Mouse (Mus musculus) megakaryocyte, embryonic 14.5 days (primary cell): ENCODE measurements around the gene Cyba.

ENCODE experiments used
- FLI1 ChIP-seq: IDR thresholded peaks from 2 replicates; pipeline ENCODE4 v1.6.1; 2012; ENCODE audit warnings: low read length, inconsistent platforms, mixed read lengths
- GATA1 ChIP-seq: IDR thresholded peaks from 3 replicates; pipeline ENCODE4 v1.6.1; 2012; ENCODE audit warnings: mixed read lengths, low read length, inconsistent platforms, borderline replicate concordance

GRCm38 (mm10) chr8:122376365-122377231 lies 56.1 kb downstream of the Cyba start, which contains the start of gene Zc3h18:
- TF ChIP-seq GATA1 (no peak), FLI1 (peak; percentile 91)
